Mouse (Mus musculus) forebrain, embryonic 16.5 days (tissue): ENCODE measurements around the gene Scnn1a. TPM values are rescaled to one million over a fixed set of nuclear protein-coding genes. Genes with fewer than 3 reads are reported as not detected.

Source experiments
- ATAC-seq: fragments of 200-750 bp; cut with Nextera tagmentation; 2 replicates; pipeline ENCODE4 v1.8.0; 2017; ENCODE audit warnings: mild to moderate bottlenecking, moderate library complexity
- H3K27ac ChIP-seq: fragments of 300-500 bp; sonication (generic); 2 replicates; pipeline ENCODE4 v1.5.1; 2014; ENCODE audit warnings: low read length, control low read depth
- H3K27me3 ChIP-seq: fragments of 300-500 bp; sonication (generic); replicated peaks from 2 replicates; pipeline ENCODE4 v1.6.1; 2014; ENCODE audit warnings: low read length; ENCODE audit not compliant: control insufficient read depth, insufficient read depth
- H3K36me3 ChIP-seq: fragments of 300-500 bp; sonication (generic); 2 replicates; pipeline ENCODE4 v1.6.1; 2014; ENCODE audit not compliant: control insufficient read depth, insufficient read depth
- H3K4me1 ChIP-seq: fragments of 300-500 bp; sonication (generic); replicated peaks from 2 replicates; pipeline ENCODE4 v1.6.1; 2014; ENCODE audit warnings: low read length; ENCODE audit not compliant: control insufficient read depth, insufficient read depth
- H3K4me2 ChIP-seq: fragments of 300-500 bp; sonication (generic); 2 replicates; pipeline ENCODE4 v1.6.1; 2014; ENCODE audit warnings: mild to moderate bottlenecking, low read length, control low read depth
- H3K4me3 ChIP-seq: fragments of 300-500 bp; sonication (generic); replicated peaks from 2 replicates; pipeline ENCODE4 v1.5.1; 2014; ENCODE audit warnings: mild to moderate bottlenecking, low read length, control low read depth
- H3K9ac ChIP-seq: fragments of 300-500 bp; sonication (generic); replicated peaks from 2 replicates; pipeline ENCODE4 v1.6.1; 2014; ENCODE audit warnings: low read depth, low read length, control low read depth
- H3K9me3 ChIP-seq: fragments of 300-500 bp; sonication (generic); 2 replicates; pipeline ENCODE4 v1.6.1; 2016; ENCODE audit warnings: low read length; ENCODE audit not compliant: control insufficient read depth
- WGBS: fragments of 180-500 bp; shearing (Covaris S2); extraction: QIAGEN DNeasy Blood & Tissue Kit; methylation state at CpG from one replicate; pipeline ENCODE4 v1.1.7; 2014; 5-methylcytosine and 5-hydroxymethylcytosine counted together
- polyA plus RNA-seq: library from polyadenylated mRNA; unstranded; fragments of >200 nt; fragmentation: Nextera tagmentation; extraction: Ambion mirVana; gene quantifications from 2 replicates; pipeline ENCODE4 v1.2.1, GENCODE M21; 2015

The Scnn1a gene
- polyA plus RNA-seq, 1 experiment from 2014 or later: 0.39 TPM

- 80% methylated on average over 6 of the region's 6 CpGs for WGBS
- ATAC-seq: no peak
- Histone ChIP-seq H3K36me3 (no peaks in the 10 kb centered on the region), H3K9ac (no peak overlapping the region; the same call in 1 of the 2 replicates), H3K4me3 (no peak overlapping the region), H3K4me2 (no peak overlapping the region), H3K9me3 (no peaks in the 10 kb centered on the region), H3K4me1 (peaks cover 11% of the 10 kb centered on the region), H3K27ac (no peak overlapping the region), H3K27me3 (0 out of 2 replicates have a peak, but pooled peaks cover 4% of the 10 kb centered on the region)
These were observed 5.7 kb upstream of the Scnn1a start for GRCm38 (mm10) chr6:125314746-125315145.

- Histone ChIP-seq H3K4me3 (no peak overlapping the region), H3K4me1 (peaks cover 14% of the 10 kb centered on the region), H3K27ac (no peak overlapping the region), H3K9ac (no peak overlapping the region), H3K27me3 (peaks cover 20% of the 10 kb centered on the region), H3K9me3 (no peaks in the 10 kb centered on the region), H3K4me2 (no peak overlapping the region), H3K36me3 (no peaks in the 10 kb centered on the region)
- 64% methylated on average over 7 of the region's 7 CpGs for WGBS
- no peak for ATAC-seq
These were observed 3.4 kb upstream of the Scnn1a start for GRCm38 (mm10) chr6:125317077-125317476.

GRCm38 (mm10) chr6:125318981-125319918 lies 1.2 kb upstream of the Scnn1a start:
- H3K4me2 ChIP-seq: no peak overlapping the region
- H3K4me1 ChIP-seq: peaks cover 4% of the 10 kb centered on the region; the same call in 1 of the 2 replicates
- ATAC-seq: no peak
- H3K9ac ChIP-seq: no peak overlapping the region
- no peak overlapping the region for H3K4me3 ChIP-seq
- peaks cover 24% of the 10 kb centered on the region for H3K27me3 ChIP-seq
- no peaks in the 10 kb centered on the region for H3K9me3 ChIP-seq
- H3K27ac ChIP-seq: no peak overlapping the region
- no peaks in the 10 kb centered on the region for H3K36me3 ChIP-seq
- 67% methylated on average over 15 of the region's 15 CpGs for WGBS

GRCm38 (mm10) chr6:125319919-125320296 lies 551 bp upstream of the Scnn1a start:
- Histone ChIP-seq H3K4me1 (0 out of 2 replicates have a peak, but pooled peaks cover 3% of the 10 kb centered on the region), H3K36me3 (no peaks in the 10 kb centered on the region), H3K27ac (no peak overlapping the region), H3K27me3 (peaks cover 22% of the 10 kb centered on the region), H3K4me2 (no peak overlapping the region), H3K4me3 (no peak overlapping the region), H3K9me3 (no peaks in the 10 kb centered on the region), H3K9ac (no peak overlapping the region)
- ATAC-seq: no peak

- Histone ChIP-seq H3K36me3 (no peaks in the 10 kb centered on the region), H3K27ac (no peak overlapping the region), H3K9ac (no peak overlapping the region), H3K27me3 (peaks cover 22% of the 10 kb centered on the region), H3K4me1 (0 out of 2 replicates have a peak, but pooled peaks cover 3% of the 10 kb centered on the region), H3K4me2 (no peak overlapping the region), H3K4me3 (no peak overlapping the region), H3K9me3 (no peaks in the 10 kb centered on the region)
- 4% methylated on average over 26 of the region's 26 CpGs for WGBS
- ATAC-seq: no peak
These were observed 826 bp downstream of the Scnn1a start for GRCm38 (mm10) chr6:125321114-125321855.

- no peaks in the 10 kb centered on the region for H3K36me3 ChIP-seq
- H3K27me3 ChIP-seq: peaks cover 22% of the 10 kb centered on the region
- no peak overlapping the region for H3K9ac ChIP-seq
- H3K27ac ChIP-seq: no peak overlapping the region
- WGBS: 35% methylated on average over 13 of the region's 13 CpGs
- H3K4me1 ChIP-seq: 0 out of 2 replicates have a peak, but pooled peaks cover 3% of the 10 kb centered on the region
- no peak overlapping the region for H3K4me2 ChIP-seq
- no peak overlapping the region for H3K4me3 ChIP-seq
- no peak for ATAC-seq
- H3K9me3 ChIP-seq: no peaks in the 10 kb centered on the region
These were observed 2.3 kb downstream of the Scnn1a start for GRCm38 (mm10) chr6:125322794-125323193.

- peaks cover 22% of the 10 kb centered on the region for H3K27me3 ChIP-seq
- no peak overlapping the region for H3K4me2 ChIP-seq
- no peak for ATAC-seq
- no peak overlapping the region for H3K4me3 ChIP-seq
- WGBS: 71% methylated on average over 6 of the region's 6 CpGs
- H3K9me3 ChIP-seq: no peaks in the 10 kb centered on the region
- H3K4me1 ChIP-seq: 0 out of 2 replicates have a peak, but pooled peaks cover 3% of the 10 kb centered on the region
- no peak overlapping the region for H3K9ac ChIP-seq
- no peaks in the 10 kb centered on the region for H3K36me3 ChIP-seq
- no peak overlapping the region for H3K27ac ChIP-seq
These were observed 3.1 kb downstream of the Scnn1a start for GRCm38 (mm10) chr6:125323547-125323946.

GRCm38 (mm10) chr6:125325337-125325736 lies 4.9 kb downstream of the Scnn1a start:
- H3K27me3 ChIP-seq: peaks cover 16% of the 10 kb centered on the region
- 76% methylated on average over 6 of the region's 6 CpGs for WGBS
- H3K9me3 ChIP-seq: no peaks in the 10 kb centered on the region
- H3K9ac ChIP-seq: no peak overlapping the region
- no peaks in the 10 kb centered on the region for H3K36me3 ChIP-seq
- no peak overlapping the region for H3K27ac ChIP-seq
- H3K4me1 ChIP-seq: 0 out of 2 replicates have a peak, but pooled peaks cover 3% of the 10 kb centered on the region
- no peak overlapping the region for H3K4me2 ChIP-seq
- ATAC-seq: no peak
- H3K4me3 ChIP-seq: no peak overlapping the region

- no peak overlapping the region for H3K9ac ChIP-seq
- 82% methylated on average over 5 of the region's 5 CpGs for WGBS
- H3K36me3 ChIP-seq: no peaks in the 10 kb centered on the region
- H3K27me3 ChIP-seq: no peaks in the 10 kb centered on the region
- H3K4me3 ChIP-seq: no peak overlapping the region
- no peak overlapping the region for H3K27ac ChIP-seq
- H3K4me2 ChIP-seq: no peak overlapping the region
- ATAC-seq: no peak
- peaks cover 7% of the 10 kb centered on the region; the same call in 1 of the 2 replicates for H3K4me1 ChIP-seq
- no peaks in the 10 kb centered on the region for H3K9me3 ChIP-seq
These were observed 7.8 kb downstream of the Scnn1a start for GRCm38 (mm10) chr6:125328243-125328642.
